26 mouse cellular contexts compared by ENCODE assay signal in the genomic region with DNA sequence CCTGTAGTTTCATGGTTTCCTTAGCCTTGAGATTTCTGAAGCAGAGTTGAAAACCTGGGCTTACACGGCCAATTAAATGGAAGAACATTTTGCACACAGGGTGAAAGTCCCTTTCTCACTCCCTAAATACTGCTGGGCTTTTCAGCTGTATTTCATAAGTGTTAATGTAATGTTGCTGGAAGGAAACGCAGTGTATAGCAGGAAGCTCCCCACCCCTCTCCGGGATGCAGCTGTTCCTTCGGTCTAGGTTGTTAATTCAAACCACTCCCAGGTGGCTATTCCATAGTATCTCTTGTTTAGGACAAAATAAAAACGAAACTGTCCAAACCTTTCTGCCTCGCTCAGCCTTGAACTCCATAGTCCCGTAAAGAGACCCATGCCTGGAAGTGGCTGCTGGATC.
A peak's percentile ranks its signal among the peaks of the same experiment; 100 is the strongest.
DNase-seq lines count a peak whose midpoint lies in the region; ATAC-seq and TF ChIP-seq lines count a peak whose summit lies in the region.
"Had no signal": no experiment of that assay in that cellular context is flagged by ENCODE, and none has a peak within 500 bp of the region (broad histone marks: within the 10 kb centered on the region; RNA-seq: fewer than 3 reads in every experiment).

No protein-coding gene starts in this region.

- H3K9me3 ChIP-seq in forebrain, embryonic 10.5 days, result no peaks in the 10 kb centered on the region
- H3K9me3 ChIP-seq in forebrain, embryonic 14.5 days (replicated peaks; ENCODE audit: control insufficient read depth, low read length), result no peaks in the 10 kb centered on the region
- H3K9me3 ChIP-seq in kidney, postnatal 0 days (replicated peaks; ENCODE audit: low read length), result no peaks in the 10 kb centered on the region
- H3K9me3 ChIP-seq in embryonic facial prominence, embryonic 12.5 days, result no peaks in the 10 kb centered on the region
- no peaks in the 10 kb centered on the region for H3K9me3 ChIP-seq in limb, embryonic 12.5 days
- H3K9me3 ChIP-seq: forebrain, embryonic 13.5 days; hindbrain, embryonic 12.5 days; liver, embryonic 15.5 days; midbrain, embryonic 15.5 days; neural tube, embryonic 13.5 days had no signal

- no peak for TF ChIP-seq CTCF in kidney, postnatal 0 days (IDR thresholded peaks at IDR 0.05; ENCODE audit: low read depth)

- no peak overlapping the region for H3K4me3 ChIP-seq in forebrain, embryonic 10.5 days
- H3K4me3 ChIP-seq in forebrain, embryonic 14.5 days (ENCODE audit: low read depth, low read length), result no peak overlapping the region
- no peak overlapping the region for H3K4me3 ChIP-seq in kidney, postnatal 0 days (replicated peaks; ENCODE audit: low read depth, low read length)
- no peak overlapping the region for H3K4me3 ChIP-seq in embryonic facial prominence, embryonic 12.5 days
- no peak overlapping the region for H3K4me3 ChIP-seq in limb, embryonic 12.5 days (replicated peaks)
- H3K4me3 ChIP-seq: forebrain, embryonic 13.5 days; hindbrain, embryonic 12.5 days; left cerebral cortex, adult 2 months; liver, embryonic 15.5 days; midbrain, embryonic 15.5 days; neural tube, embryonic 13.5 days had no signal

- peaks cover 44% of the 10 kb centered on the region for H3K4me1 ChIP-seq in forebrain, embryonic 10.5 days
- H3K4me1 ChIP-seq in forebrain, embryonic 14.5 days (ENCODE audit: control insufficient read depth, insufficient read depth, low read length), result 0 out of 2 replicates have a peak, but pooled peaks cover 2% of the 10 kb centered on the region
- no peaks in the 10 kb centered on the region for H3K4me1 ChIP-seq in kidney, postnatal 0 days (replicated peaks; ENCODE audit: insufficient read depth, low read length)
- peaks cover 34% of the 10 kb centered on the region for H3K4me1 ChIP-seq in embryonic facial prominence, embryonic 12.5 days
- H3K4me1 ChIP-seq in limb, embryonic 12.5 days (replicated peaks), result peaks cover 58% of the 10 kb centered on the region
- H3K4me1 ChIP-seq: forebrain, embryonic 13.5 days; liver, embryonic 15.5 days; midbrain, embryonic 15.5 days had no signal

- H3K9ac ChIP-seq in forebrain, embryonic 14.5 days (ENCODE audit: low read length), result no peak overlapping the region
- no peak overlapping the region for H3K9ac ChIP-seq in kidney, postnatal 0 days (ENCODE audit: low read depth, low read length)
- no peak overlapping the region for H3K9ac ChIP-seq in embryonic facial prominence, embryonic 12.5 days
- no peak overlapping the region for H3K9ac ChIP-seq in limb, embryonic 12.5 days (replicated peaks)
- H3K9ac ChIP-seq: forebrain, embryonic 13.5 days; hindbrain, embryonic 12.5 days; liver, embryonic 15.5 days; midbrain, embryonic 15.5 days; neural tube, embryonic 13.5 days had no signal

- no peaks in the 10 kb centered on the region for H3K36me3 ChIP-seq in forebrain, embryonic 10.5 days (replicated peaks)
- no peaks in the 10 kb centered on the region for H3K36me3 ChIP-seq in forebrain, embryonic 14.5 days (ENCODE audit: control insufficient read depth, insufficient read depth, low read length)
- H3K36me3 ChIP-seq in kidney, postnatal 0 days (ENCODE audit: insufficient read depth, low read length), result no peaks in the 10 kb centered on the region
- no peaks in the 10 kb centered on the region for H3K36me3 ChIP-seq in embryonic facial prominence, embryonic 12.5 days
- no peaks in the 10 kb centered on the region for H3K36me3 ChIP-seq in limb, embryonic 12.5 days
- H3K36me3 ChIP-seq: hindbrain, embryonic 12.5 days; liver, embryonic 15.5 days; midbrain, embryonic 15.5 days; neural tube, embryonic 13.5 days had no signal

- 75% methylated on average over 7 of the region's 7 CpGs for WGBS in forebrain, embryonic 10.5 days
- WGBS in forebrain, embryonic 14.5 days, result 88% methylated on average over 7 of the region's 7 CpGs
- 50% methylated on average over 7 of the region's 7 CpGs for WGBS in kidney, postnatal 0 days
- WGBS in embryonic facial prominence, embryonic 12.5 days, result 32% methylated on average over 7 of the region's 7 CpGs
- 24% methylated on average over 7 of the region's 7 CpGs for WGBS in limb, embryonic 12.5 days

- no peak for DNase-seq in forebrain, embryonic 10.5 days (ENCODE audit: extremely low spot score, low spot score)
- DNase-seq in forebrain, embryonic 14.5 days (ENCODE audit: low spot score), result no peak
- DNase-seq in kidney, postnatal 0 days (ENCODE audit: low spot score), result peak; percentile 49
- no peak for DNase-seq in kidney, adult 11 months
- DNase-seq in left cerebral cortex, adult 8-10 months (ENCODE audit: low spot score in 2 of 2), result no peak
- DNase-seq in right cerebral cortex, postnatal 4 days, result no peak
- DNase-seq: adrenal gland, adult 8-10 months; cerebellum, adult 11-12 months; cerebellum, postnatal 10 days; gastrocnemius, postnatal 10 days; kidney, adult 8-10 months; liver; retina, postnatal 1 day; right cerebral cortex, postnatal 25 days; thymus, postnatal 14 days had no signal

- H3K27ac ChIP-seq in forebrain, embryonic 10.5 days, result peak overlapping the region; percentile 30; the same call in 1 of the 2 replicates
- H3K27ac ChIP-seq in forebrain, embryonic 14.5 days (ENCODE audit: low read depth, low read length), result no peak overlapping the region
- no peak overlapping the region for H3K27ac ChIP-seq in kidney, postnatal 0 days
- H3K27ac ChIP-seq in embryonic facial prominence, embryonic 12.5 days, result peak overlapping the region; percentile 61; the same call in 1 of the 2 replicates
- peak overlapping the region; percentile 73 for H3K27ac ChIP-seq in limb, embryonic 12.5 days
- H3K27ac ChIP-seq: forebrain, embryonic 13.5 days; hindbrain, embryonic 12.5 days; left cerebral cortex, adult 2 months; liver, embryonic 15.5 days; macrophage; midbrain, embryonic 15.5 days; neural tube, embryonic 13.5 days had no signal

- peaks cover 18% of the 10 kb centered on the region for H3K27me3 ChIP-seq in forebrain, embryonic 10.5 days (ENCODE audit: poor library complexity, severe bottlenecking)
- H3K27me3 ChIP-seq in forebrain, embryonic 14.5 days (replicated peaks; ENCODE audit: control insufficient read depth, insufficient read depth, low read length), result no peaks in the 10 kb centered on the region
- H3K27me3 ChIP-seq in kidney, postnatal 0 days (ENCODE audit: insufficient read depth, low read length), result no peaks in the 10 kb centered on the region
- no peaks in the 10 kb centered on the region for H3K27me3 ChIP-seq in embryonic facial prominence, embryonic 12.5 days
- peaks cover 7% of the 10 kb centered on the region for H3K27me3 ChIP-seq in limb, embryonic 12.5 days
- H3K27me3 ChIP-seq: hindbrain, embryonic 12.5 days; midbrain, embryonic 15.5 days; neural tube, embryonic 13.5 days had no signal

- no peak overlapping the region for H3K4me2 ChIP-seq in forebrain, embryonic 14.5 days (ENCODE audit: low read length)
- H3K4me2 ChIP-seq in kidney, postnatal 0 days (ENCODE audit: low read length), result no peak overlapping the region
- H3K4me2 ChIP-seq in embryonic facial prominence, embryonic 12.5 days (replicated peaks), result no peak overlapping the region
- no peak overlapping the region for H3K4me2 ChIP-seq in limb, embryonic 12.5 days
- H3K4me2 ChIP-seq: forebrain, embryonic 13.5 days; heart, embryonic 11.5 days; hindbrain, embryonic 12.5 days; liver, embryonic 15.5 days; midbrain, embryonic 15.5 days; neural tube, embryonic 13.5 days had no signal

- no peak for ATAC-seq in forebrain, embryonic 14.5 days
- ATAC-seq in kidney, postnatal 0 days (replicated peaks; ENCODE audit: low FRiP score, low read depth), result no peak
- ATAC-seq in embryonic facial prominence, embryonic 12.5 days (ENCODE audit: insufficient number of reproducible peaks, insufficient read depth, low FRiP score, low TSS enrichment), result no peak
- ATAC-seq in limb, embryonic 12.5 days (ENCODE audit: insufficient number of reproducible peaks, insufficient read depth, low FRiP score, low TSS enrichment, low read depth), result no peak
- ATAC-seq: activated CD4-positive, CD25-positive, alpha-beta regulatory T cell, adult 4 months; forebrain, embryonic 13.5 days; midbrain, embryonic 15.5 days had no signal

Comparison
In these comparisons a context has a peak if more than half of its experiments do, and no peak if none do; other contexts are left out.
1. H3K27ac ChIP-seq: peak in forebrain, embryonic 10.5 days (single experiment), embryonic facial prominence, embryonic 12.5 days (single experiment) and limb, embryonic 12.5 days (single experiment); none in forebrain, embryonic 14.5 days (single experiment) and kidney, postnatal 0 days (single experiment).